Mouse (Mus musculus): ENCODE results near the gene Bmp8a.
"Not testable (repeated sequence)": the region's sequence is repeated elsewhere in the genome, so short reads cannot be mapped to it uniquely, and the experiment has no call there.

- TF ChIP-seq CTCF (conservative IDR thresholded peaks at IDR 0.05; ENCODE audit: insufficient read depth, insufficient read length, low read depth, low read length); POLR2A (IDR thresholded peaks at IDR 0.05; ENCODE audit: low read depth, low read length): not testable (repeated sequence)
Observed at GRCm38 (mm10) chr4:123282915-123283674, 60.0 kb downstream of the Bmp8a start.
